Mouse (Mus musculus): ENCODE data around the gene Pik3c2b. TPM values are rescaled to one million over a fixed set of nuclear protein-coding genes. Genes with fewer than 3 reads are reported as not detected.
"Not testable (repeated sequence)": the region's sequence is repeated elsewhere in the genome, so short reads cannot be mapped to it uniquely, and the experiment has no call there.

Gene Pik3c2b
- polyA plus RNA-seq, 1 experiment from 2014 or later = 15.5 TPM

DNA sequence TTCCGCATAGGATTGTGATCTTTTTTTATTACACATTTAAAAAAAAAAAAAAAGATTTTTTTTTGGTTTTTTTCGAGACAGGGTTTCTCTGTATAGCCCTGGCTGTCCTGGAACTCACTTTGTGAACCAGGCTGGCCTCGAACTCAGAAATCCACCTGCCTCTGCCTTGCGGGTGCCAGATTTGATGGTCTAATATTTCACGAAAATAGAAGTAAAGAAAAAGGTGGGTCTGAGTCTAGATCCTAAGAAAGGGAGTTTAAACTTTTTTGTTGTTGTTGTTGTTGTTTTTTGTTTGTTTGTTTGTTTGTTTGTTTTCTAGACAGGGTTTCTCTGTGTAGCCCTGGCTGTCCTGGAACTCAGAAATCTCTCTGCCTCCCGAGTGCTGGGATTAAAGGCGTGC lies 10.8 kb upstream of the Pik3c2b start:
- not testable (repeated sequence) for H3K27me3 ChIP-seq; H3K4me3 ChIP-seq; H3K36me3 ChIP-seq (ENCODE audit: poor library complexity, severe bottlenecking); H3K27ac ChIP-seq; H3K9ac ChIP-seq; H3K4me2 ChIP-seq; ATAC-seq; H3K9me3 ChIP-seq (replicated peaks)
- H3K4me1 ChIP-seq = peaks cover 13% of the 10 kb centered on the region
- WGBS = 63% methylated on average over 7 of the region's 7 CpGs

DNA sequence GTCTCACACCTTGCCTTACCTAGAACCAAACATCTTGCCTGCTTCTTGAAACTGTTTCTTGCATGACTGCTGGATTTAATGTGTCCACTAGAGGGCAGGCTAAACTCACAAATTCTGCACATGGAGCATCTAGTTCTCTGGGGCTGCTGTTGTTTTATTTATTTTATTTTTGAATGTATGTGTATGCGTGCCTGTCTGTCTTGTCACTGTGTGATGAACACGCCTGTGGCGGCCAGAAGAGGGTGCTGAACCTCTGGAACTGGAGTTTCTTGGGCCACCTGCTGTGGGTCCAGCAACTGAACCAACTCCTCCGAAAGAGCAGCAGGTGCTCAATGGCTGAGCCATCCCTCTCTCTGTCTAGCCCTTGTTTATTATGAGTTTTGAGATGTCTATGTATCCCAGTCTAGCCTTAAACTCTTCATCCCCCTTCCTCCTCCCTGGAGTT lies 5.9 kb upstream of the Pik3c2b start:
- Histone ChIP-seq H3K36me3 (ENCODE audit: poor library complexity, severe bottlenecking) (no peaks in the 10 kb centered on the region), H3K27ac (0 out of 2 replicates have a peak overlapping the region, but pooled peaks have one; percentile 25), H3K9me3 (replicated peaks) (no peaks in the 10 kb centered on the region), H3K4me2 (0 out of 2 replicates have a peak overlapping the region, but pooled peaks have one; percentile 10), H3K9ac (no peak overlapping the region), H3K4me1 (peaks cover 3% of the 10 kb centered on the region; the same call in 1 of the 2 replicates), H3K4me3 (no peak overlapping the region), H3K27me3 (no peaks in the 10 kb centered on the region)
- WGBS = 13% methylated on average over 4 of the region's 4 CpGs
- peak; percentile 81 for ATAC-seq

DNA sequence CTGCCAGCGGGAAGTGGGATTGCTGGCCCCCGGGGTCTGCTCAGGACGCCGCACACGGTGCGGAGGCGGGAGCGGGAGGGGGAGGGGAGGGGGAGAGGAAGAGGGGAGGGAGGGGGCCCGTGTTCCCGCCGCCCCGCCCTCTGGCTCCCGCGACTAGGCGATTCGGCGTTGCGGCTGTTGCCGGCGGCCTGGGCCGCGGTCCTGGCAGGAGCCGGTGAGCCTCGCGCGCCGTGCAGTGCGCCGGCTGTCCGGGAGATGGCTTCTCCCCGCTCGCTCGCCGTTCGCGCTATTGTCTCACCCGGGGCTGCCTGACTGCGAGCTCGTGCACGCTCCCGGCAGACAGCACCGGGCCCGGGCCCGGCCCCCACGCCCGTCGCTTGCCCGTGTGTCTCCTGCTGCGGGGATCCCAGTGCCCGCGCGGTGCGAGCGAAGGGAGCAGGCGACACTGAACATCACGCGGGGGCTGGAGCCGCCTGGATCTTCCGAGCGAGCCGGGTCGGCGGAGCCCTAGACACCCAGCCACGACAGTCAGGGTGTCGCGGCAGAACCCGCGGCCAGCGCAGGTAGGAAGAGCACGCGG lies 484 bp downstream of the Pik3c2b start:
- peak overlapping the region; percentile 92 for H3K4me3 ChIP-seq
- H3K27ac ChIP-seq = peak overlapping the region; percentile 98
- H3K9me3 ChIP-seq (replicated peaks) = no peaks in the 10 kb centered on the region
- peak overlapping the region; percentile 87 for H3K4me2 ChIP-seq
- WGBS = under 1% methylated on average over 70 of the region's 71 CpGs
- ATAC-seq = peak; percentile 93
- H3K4me1 ChIP-seq = peaks cover 50% of the 10 kb centered on the region
- H3K36me3 ChIP-seq (ENCODE audit: poor library complexity, severe bottlenecking) = no peaks in the 10 kb centered on the region
- peak overlapping the region; percentile 99 for H3K9ac ChIP-seq
- no peaks in the 10 kb centered on the region for H3K27me3 ChIP-seq

DNA sequence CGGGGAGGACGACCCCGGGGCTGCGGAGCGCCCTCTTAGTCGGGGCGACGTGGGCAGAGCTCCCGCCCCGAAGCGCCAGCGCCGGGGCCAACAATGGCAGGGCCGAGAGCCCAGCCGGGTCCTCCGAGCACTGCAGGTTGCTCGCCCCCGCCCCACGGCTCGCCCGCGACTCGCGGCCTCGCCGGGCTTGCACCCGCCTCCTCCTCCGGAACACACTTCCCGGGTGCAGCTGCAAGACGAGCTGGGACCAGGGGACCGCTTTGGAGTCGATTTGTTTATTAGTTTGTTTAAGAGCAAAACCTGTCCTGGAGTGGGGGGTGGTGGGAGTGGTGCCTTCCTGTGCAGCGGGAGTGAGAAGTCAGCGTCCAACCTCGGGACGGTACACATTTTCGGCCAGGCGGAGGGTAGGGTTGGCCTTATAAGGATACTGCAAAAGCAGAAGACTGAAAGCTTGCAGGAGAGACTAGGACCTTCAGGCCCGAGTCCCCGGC lies 1.0 kb downstream of the Pik3c2b start:
- H3K4me2 ChIP-seq = peak overlapping the region; percentile 87
- peak overlapping the region; percentile 92 for H3K4me3 ChIP-seq
- H3K4me1 ChIP-seq = peaks cover 52% of the 10 kb centered on the region
- H3K36me3 ChIP-seq (ENCODE audit: poor library complexity, severe bottlenecking) = no peaks in the 10 kb centered on the region
- H3K9ac ChIP-seq = peak overlapping the region; percentile 99
- H3K27me3 ChIP-seq = no peaks in the 10 kb centered on the region
- H3K27ac ChIP-seq = peak overlapping the region; percentile 98
- H3K9me3 ChIP-seq (replicated peaks) = no peaks in the 10 kb centered on the region
- peak; percentile 76 for ATAC-seq
- under 1% methylated on average over 38 of the region's 40 CpGs for WGBS

DNA sequence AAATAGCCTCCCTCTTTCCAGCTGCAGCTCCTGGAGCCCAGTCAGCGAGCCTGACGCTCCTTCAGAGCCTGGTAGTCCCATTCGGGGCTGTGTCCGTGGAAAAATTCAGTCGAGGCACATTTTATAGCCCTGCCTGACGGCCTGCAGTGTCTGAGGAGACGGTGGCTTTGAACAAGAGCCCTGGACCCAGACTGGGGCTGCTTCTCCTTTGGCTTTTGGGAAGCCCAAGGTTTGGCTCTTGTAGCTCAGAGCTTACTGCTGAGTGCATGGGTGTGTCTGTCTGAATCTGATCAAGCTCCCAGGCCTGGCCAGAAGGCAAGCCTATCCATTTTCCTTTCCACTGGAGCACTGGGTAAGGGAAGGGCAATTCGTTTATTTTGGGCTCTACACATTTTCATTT lies 2.1 kb downstream of the Pik3c2b start:
- Histone ChIP-seq H3K9ac (peak overlapping the region; percentile 99), H3K4me1 (peaks cover 59% of the 10 kb centered on the region)
- WGBS = 38% methylated on average over 8 of the region's 8 CpGs

DNA sequence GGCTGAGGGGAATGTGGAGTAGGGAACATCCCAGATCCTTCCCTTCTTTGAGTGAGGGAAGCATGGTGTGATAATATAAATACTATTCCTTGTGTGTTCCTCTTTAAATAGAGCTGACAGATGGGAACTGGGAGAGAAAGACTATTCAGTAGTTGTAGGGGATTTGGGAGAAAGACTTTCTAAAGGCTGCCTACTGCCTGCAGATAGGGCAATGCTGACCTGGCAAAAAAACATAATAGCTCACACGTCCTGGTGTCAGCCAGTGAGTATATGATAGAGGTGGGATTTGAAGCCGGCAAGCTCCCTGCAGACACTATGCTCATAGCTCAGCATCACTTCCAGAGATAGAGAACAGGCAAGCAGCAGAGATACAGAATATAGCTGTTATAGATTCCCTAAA lies 3.2 kb downstream of the Pik3c2b start:
- WGBS = 21% methylated on average over 2 of the region's 2 CpGs
- Histone ChIP-seq H3K9me3 (replicated peaks) (no peaks in the 10 kb centered on the region), H3K27ac (no peak overlapping the region), H3K27me3 (no peaks in the 10 kb centered on the region), H3K9ac (peak overlapping the region; percentile 52), H3K4me1 (peaks cover 66% of the 10 kb centered on the region), H3K4me3 (peak overlapping the region; percentile 92; the same call in 1 of the 2 replicates), H3K36me3 (ENCODE audit: poor library complexity, severe bottlenecking) (no peaks in the 10 kb centered on the region), H3K4me2 (peak overlapping the region; percentile 87)
- ATAC-seq = no peak

More for the DNA sequence above, 2.1 kb downstream of the Pik3c2b start:
- no peaks in the 10 kb centered on the region for H3K36me3 ChIP-seq (ENCODE audit: poor library complexity, severe bottlenecking)
- H3K27ac ChIP-seq = peak overlapping the region; percentile 98
- ATAC-seq = no peak
- peak overlapping the region; percentile 92 for H3K4me3 ChIP-seq
- no peaks in the 10 kb centered on the region for H3K9me3 ChIP-seq (replicated peaks)
- H3K4me2 ChIP-seq = peak overlapping the region; percentile 87
- H3K27me3 ChIP-seq = no peaks in the 10 kb centered on the region

DNA sequence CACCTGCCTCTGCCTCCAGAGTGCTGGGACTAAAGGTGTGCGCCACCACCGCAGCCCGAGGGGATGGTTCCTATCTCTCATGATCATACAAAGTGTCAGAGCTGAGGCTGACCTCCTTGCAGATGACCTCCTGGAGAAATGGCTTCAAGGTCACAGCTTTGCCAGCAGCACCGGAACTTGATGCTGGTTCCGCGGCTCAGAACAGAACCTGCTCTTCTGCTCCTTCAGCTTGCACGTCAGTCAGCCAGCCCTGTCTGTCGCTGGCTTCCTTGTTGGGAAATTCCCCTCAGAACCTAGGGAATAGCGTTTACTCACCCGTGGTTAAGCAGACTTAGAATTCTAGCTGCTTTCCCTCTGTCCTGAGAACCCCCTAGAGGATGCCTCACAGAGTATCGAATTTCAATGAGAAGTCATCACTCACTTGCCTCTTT lies 4.5 kb downstream of the Pik3c2b start:
- WGBS = 38% methylated on average over 11 of the region's 11 CpGs
- H3K9ac ChIP-seq = 0 out of 2 replicates have a peak overlapping the region, but pooled peaks have one; percentile 3
- no peaks in the 10 kb centered on the region for H3K36me3 ChIP-seq (ENCODE audit: poor library complexity, severe bottlenecking)
- H3K27me3 ChIP-seq = no peaks in the 10 kb centered on the region
- no peak for ATAC-seq
- H3K9me3 ChIP-seq (replicated peaks) = no peaks in the 10 kb centered on the region
- H3K4me1 ChIP-seq = peaks cover 71% of the 10 kb centered on the region
- H3K4me3 ChIP-seq = no peak overlapping the region
- H3K27ac ChIP-seq = no peak overlapping the region
- H3K4me2 ChIP-seq = no peak overlapping the region

DNA sequence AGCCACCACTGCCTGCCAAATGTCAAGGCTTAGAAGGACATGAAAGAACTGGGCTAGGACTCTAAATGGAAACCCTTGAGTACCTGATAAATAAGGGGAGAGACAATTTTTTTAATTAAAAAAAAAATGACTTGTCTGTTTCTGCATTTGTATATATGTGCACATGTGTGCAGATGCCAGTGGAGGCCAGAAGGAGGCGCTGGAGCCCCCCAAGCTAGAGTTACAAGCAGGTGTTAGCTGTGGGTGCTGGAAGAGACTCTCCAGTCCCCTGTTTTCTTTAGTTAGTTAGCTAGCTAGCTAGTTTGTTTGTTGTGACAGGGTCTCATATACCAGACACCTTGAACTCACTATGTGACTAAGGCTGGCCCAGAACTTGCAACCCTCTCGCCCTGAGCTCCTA lies 6.4 kb downstream of the Pik3c2b start:
- Histone ChIP-seq H3K9me3 (replicated peaks) (no peaks in the 10 kb centered on the region), H3K27ac (no peak overlapping the region), H3K9ac (no peak overlapping the region), H3K4me1 (peaks cover 75% of the 10 kb centered on the region), H3K27me3 (no peaks in the 10 kb centered on the region), H3K36me3 (ENCODE audit: poor library complexity, severe bottlenecking) (no peaks in the 10 kb centered on the region), H3K4me3 (no peak overlapping the region), H3K4me2 (no peak overlapping the region)
- 92% methylated on average over 2 of the region's 2 CpGs for WGBS
- no peak for ATAC-seq

DNA sequence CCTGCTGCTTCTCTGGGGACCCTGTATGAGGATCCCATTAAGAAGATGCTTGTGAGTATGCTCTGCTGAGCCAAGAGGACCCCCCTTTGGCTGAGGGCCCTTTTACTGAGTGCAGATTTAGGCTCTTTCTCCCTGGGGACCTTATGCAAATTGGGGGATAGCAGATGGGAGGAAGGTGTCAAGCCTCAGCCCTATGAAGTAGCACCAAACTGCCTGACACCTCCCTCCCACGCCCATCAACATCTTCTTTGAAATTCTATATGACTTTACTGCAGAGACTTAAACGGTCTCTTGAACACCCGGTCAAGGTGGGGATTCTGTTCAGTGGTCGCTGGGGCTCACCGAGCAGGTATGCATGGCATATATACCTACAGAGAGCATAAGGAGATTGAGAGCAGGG lies 7.6 kb downstream of the Pik3c2b start:
- H3K4me3 ChIP-seq = no peak overlapping the region
- H3K27ac ChIP-seq = peak overlapping the region; percentile 21; the same call in 1 of the 2 replicates
- no peaks in the 10 kb centered on the region for H3K27me3 ChIP-seq
- peaks cover 75% of the 10 kb centered on the region for H3K4me1 ChIP-seq
- H3K9ac ChIP-seq = no peak overlapping the region
- H3K9me3 ChIP-seq (replicated peaks) = no peaks in the 10 kb centered on the region
- 73% methylated on average over 5 of the region's 5 CpGs for WGBS
- H3K4me2 ChIP-seq = no peak overlapping the region
- no peak for ATAC-seq
- H3K36me3 ChIP-seq (ENCODE audit: poor library complexity, severe bottlenecking) = no peaks in the 10 kb centered on the region

DNA sequence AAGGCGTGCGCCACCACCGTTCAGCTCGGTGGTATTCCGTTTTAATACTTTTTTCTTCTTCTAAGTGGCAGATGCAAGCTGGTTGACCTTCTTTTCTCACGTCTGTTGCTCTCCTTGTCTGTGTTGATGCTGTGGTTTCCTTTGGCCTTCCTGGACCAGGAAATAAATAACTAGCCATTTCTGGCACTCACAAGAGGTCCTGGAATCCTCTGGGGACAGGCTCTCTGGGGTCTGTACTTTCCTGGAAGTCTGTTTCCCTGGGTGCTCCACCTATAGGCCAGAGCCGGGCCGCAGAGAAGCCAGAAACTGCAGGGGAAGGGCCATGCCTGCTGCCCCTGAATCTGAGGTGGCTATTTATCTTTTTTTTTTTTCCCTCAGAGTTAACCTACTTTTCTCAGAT lies 8.9 kb downstream of the Pik3c2b start:
- Histone ChIP-seq H3K4me2 (no peak overlapping the region), H3K4me1 (peaks cover 67% of the 10 kb centered on the region)

DNA sequence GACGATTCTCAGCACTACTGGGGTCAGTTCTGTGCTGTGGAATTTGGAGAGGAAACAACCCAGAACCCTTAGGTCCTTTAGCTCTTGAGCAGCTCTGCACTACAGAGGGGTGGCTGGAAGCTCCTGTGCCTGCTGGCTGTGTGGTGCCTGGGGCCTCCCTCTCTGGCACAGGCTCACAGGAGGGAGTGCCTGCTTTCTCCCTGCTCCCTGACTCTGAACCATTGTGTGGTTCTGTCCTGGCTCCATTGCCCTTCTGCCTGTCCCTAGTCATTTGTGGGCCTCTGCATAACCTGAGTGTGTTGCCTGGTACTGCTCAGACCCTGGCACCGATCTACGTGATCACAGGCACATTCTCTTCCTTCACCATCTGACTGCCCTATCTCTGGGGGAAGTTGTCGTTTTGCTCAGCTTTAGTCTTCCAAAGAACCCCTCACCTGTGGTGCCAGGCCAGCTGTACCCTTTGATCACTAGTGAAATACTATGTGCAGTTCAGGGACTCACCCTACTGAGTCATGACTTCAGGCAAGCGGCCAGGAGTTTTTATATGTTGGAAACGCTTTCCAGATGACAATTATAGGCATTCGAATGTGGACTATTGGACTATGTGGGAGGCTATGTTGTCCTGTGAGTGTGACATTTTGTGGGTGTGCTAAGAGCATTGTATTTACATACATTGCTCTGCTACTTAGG lies 12.0 kb downstream of the Pik3c2b start:
- H3K4me3 ChIP-seq = no peak overlapping the region
- H3K36me3 ChIP-seq (ENCODE audit: poor library complexity, severe bottlenecking) = peaks cover 12% of the 10 kb centered on the region
- H3K27me3 ChIP-seq = no peaks in the 10 kb centered on the region
- H3K9me3 ChIP-seq (replicated peaks) = no peaks in the 10 kb centered on the region
- peak overlapping the region; percentile 60; the same call in 1 of the 2 replicates for H3K27ac ChIP-seq
- H3K4me1 ChIP-seq = peaks cover 52% of the 10 kb centered on the region
- 0 out of 2 replicates have a peak overlapping the region, but pooled peaks have one; percentile 2 for H3K9ac ChIP-seq
- WGBS = 72% methylated on average over 7 of the region's 7 CpGs
- ATAC-seq = no peak
- no peak overlapping the region for H3K4me2 ChIP-seq

More for the DNA sequence above, 8.9 kb downstream of the Pik3c2b start:
- no peak overlapping the region for H3K4me3 ChIP-seq
- no peak for ATAC-seq
- no peaks in the 10 kb centered on the region for H3K27me3 ChIP-seq
- H3K9ac ChIP-seq = no peak overlapping the region
- no peaks in the 10 kb centered on the region for H3K36me3 ChIP-seq (ENCODE audit: poor library complexity, severe bottlenecking)
- 78% methylated on average over 8 of the region's 8 CpGs for WGBS
- no peaks in the 10 kb centered on the region for H3K9me3 ChIP-seq (replicated peaks)
- no peak overlapping the region for H3K27ac ChIP-seq

DNA sequence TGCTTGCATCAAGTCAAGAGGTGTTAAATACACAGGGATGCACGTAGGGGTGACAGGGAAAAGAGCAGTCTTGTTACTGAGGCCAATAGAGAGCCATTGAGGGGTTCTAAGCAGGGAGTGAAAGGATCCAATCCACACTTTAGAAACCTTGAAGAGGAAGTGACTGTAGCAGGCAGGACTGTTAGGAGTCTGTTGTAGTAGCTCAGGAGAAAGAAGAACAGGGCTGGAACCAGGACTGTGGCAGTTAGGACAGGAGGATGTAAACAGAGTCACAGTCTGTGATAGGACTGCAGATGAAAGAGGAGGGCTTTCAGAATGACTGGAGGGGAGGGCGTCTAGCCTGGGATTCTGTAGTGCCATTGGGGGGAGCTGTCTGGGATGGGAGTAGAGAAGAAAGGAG lies 14.1 kb downstream of the Pik3c2b start:
- no peak overlapping the region for H3K4me2 ChIP-seq
- no peak for ATAC-seq
- 45% methylated on average over 2 of the region's 2 CpGs for WGBS
- no peak overlapping the region for H3K4me3 ChIP-seq
- H3K27me3 ChIP-seq = no peaks in the 10 kb centered on the region
- H3K9me3 ChIP-seq (replicated peaks) = no peaks in the 10 kb centered on the region
- no peak overlapping the region for H3K9ac ChIP-seq
- peaks cover 30% of the 10 kb centered on the region for H3K36me3 ChIP-seq (ENCODE audit: poor library complexity, severe bottlenecking)
- H3K27ac ChIP-seq = 0 out of 2 replicates have a peak overlapping the region, but pooled peaks have one; percentile 22
- peaks cover 40% of the 10 kb centered on the region for H3K4me1 ChIP-seq
